Mouse (Mus musculus) heart, adult 2 months (tissue): Measurements from ENCODE around the gene Gm4846. TPM values are rescaled to one million over a fixed set of nuclear protein-coding genes. Genes with fewer than 3 reads are reported as not detected.

ENCODE experiments used
- DNase-seq, 2 experiments: peaks; one replicate each; pipeline ENCODE4 v3.0.0; 2021
- H3K27ac ChIP-seq: fragments of 200-600 bp; 2 replicates; pipeline ENCODE4 v1.8.1; 2022
- H3K27me3 ChIP-seq: fragments of 200-500 bp; 2 replicates; pipeline ENCODE4 v1.6.1; 2012; ENCODE audit warnings: mild to moderate bottlenecking, low read length, inconsistent platforms, mixed read lengths; ENCODE audit not compliant: control insufficient read depth, insufficient read depth
- H3K36me3 ChIP-seq: fragments of 200-500 bp; 2 replicates; pipeline ENCODE4 v1.6.1; 2012; ENCODE audit warnings: low read length, inconsistent platforms; ENCODE audit not compliant: control insufficient read depth, insufficient read depth
- H3K4me1 ChIP-seq: fragments of 200-500 bp; 2 replicates; pipeline ENCODE4 v1.6.1; 2011; ENCODE audit warnings: low read length; ENCODE audit not compliant: control insufficient read depth, insufficient read depth
- H3K4me3 ChIP-seq: fragments of 200-600 bp; 2 replicates; pipeline ENCODE4 v1.8.1; 2022
- H3K79me2 ChIP-seq: fragments of 200-500 bp; replicated peaks from 2 replicates; pipeline ENCODE4 v1.6.1; 2012; ENCODE audit warnings: mild to moderate bottlenecking, inconsistent platforms, low read length, moderate library complexity, mixed read lengths; ENCODE audit not compliant: control insufficient read depth, insufficient read depth
- H3K9ac ChIP-seq: fragments of 200-500 bp; 2 replicates; pipeline ENCODE4 v1.6.1; 2012; ENCODE audit warnings: low read depth, mild to moderate bottlenecking, control low read depth, inconsistent platforms, low read length, mixed read lengths
- CTCF ChIP-seq: fragments of 200-600 bp; IDR thresholded peaks from 2 replicates; pipeline ENCODE4 v1.8.1; 2022; ENCODE audit warnings: antibody characterized with exemption, mild to moderate bottlenecking, moderate library complexity
- EP300 ChIP-seq: fragments of 200-500 bp; IDR thresholded peaks from 2 replicates; pipeline ENCODE4 v1.6.1; 2011; ENCODE audit warnings: low read depth, low read length, control low read depth; ENCODE audit not compliant: insufficient read depth
- POLR2A ChIP-seq: fragments of 200-500 bp; IDR thresholded peaks from 2 replicates; pipeline ENCODE4 v1.6.1; 2011; ENCODE audit warnings: mild to moderate bottlenecking, low read depth, low read length, control low read depth; ENCODE audit not compliant: insufficient read depth
- WGBS: fragments of 180-500 bp; shearing (Covaris S2); methylation state at CpG from one replicate; pipeline ENCODE4 v1.1.7; 2018; 5-methylcytosine and 5-hydroxymethylcytosine counted together
- intact Hi-C: fragments of 180-260 bp; cut with DNase I; formaldehyde crosslinking; loops from one replicate; pipeline ENCODE4 v1.15.1; 2025
- polyA plus RNA-seq: library from polyadenylated mRNA; depleted of rRNA; stranded (reverse); fragments of >200 nt; gene quantifications from 2 replicates; pipeline ENCODE4 v1.2.3, GENCODE M21; 2012; rRNA removed
- total RNA-seq, 2 experiments: library from RNA; stranded (reverse); gene quantifications; 2 replicates each; pipeline ENCODE4 v1.2.3; 2021

The Gm4846 gene
- total and polyA plus RNA-seq, 3 experiments, result not detected

DNA sequence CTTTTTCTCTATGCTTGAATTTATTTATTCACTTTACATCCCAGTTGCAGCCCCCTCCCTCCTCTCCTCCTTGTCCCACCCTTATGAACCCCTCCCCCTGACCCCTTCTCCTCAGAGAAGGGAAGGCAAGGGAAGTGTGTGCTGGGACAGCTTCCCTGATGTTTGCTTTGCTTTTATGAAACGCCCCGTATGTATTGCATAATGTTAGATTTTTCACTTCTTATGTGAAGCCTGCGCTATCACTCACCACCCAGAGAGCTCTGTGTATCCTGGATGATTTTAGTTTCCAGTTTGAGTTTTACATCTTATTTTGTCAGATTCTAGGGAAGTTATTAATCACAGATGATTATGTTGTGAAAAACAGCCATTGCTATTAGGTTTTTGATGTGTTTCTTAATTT lies 30.2 kb downstream of the Gm4846 start:
- no peaks in the 10 kb centered on the region for H3K79me2 ChIP-seq
- intact Hi-C loops, result no loop called here
- H3K4me3 ChIP-seq, result no peak overlapping the region
- no peaks in the 10 kb centered on the region for H3K4me1 ChIP-seq
- 80% methylated on average over 3 of the region's 3 CpGs for WGBS
- no peak overlapping the region for H3K27ac ChIP-seq
- TF ChIP-seq CTCF, result no peak
- TF ChIP-seq EP300, result no peak
- no peak for TF ChIP-seq POLR2A
- H3K9ac ChIP-seq, result no peak overlapping the region
- no peaks in the 10 kb centered on the region for H3K36me3 ChIP-seq
- H3K27me3 ChIP-seq, result 0 out of 2 replicates have a peak, but pooled peaks cover 3% of the 10 kb centered on the region
- DNase-seq, result no peak

- WGBS, result 84% methylated on average over 4 of the region's 4 CpGs
- H3K27ac ChIP-seq, result no peak overlapping the region
- H3K9ac ChIP-seq, result no peak overlapping the region
- no peak for TF ChIP-seq CTCF
- TF ChIP-seq POLR2A, result no peak
- no peak for TF ChIP-seq EP300
- H3K27me3 ChIP-seq, result 0 out of 2 replicates have a peak, but pooled peaks cover 3% of the 10 kb centered on the region
- intact Hi-C loops, result no loop called here
- H3K79me2 ChIP-seq, result no peaks in the 10 kb centered on the region
- H3K4me3 ChIP-seq, result no peak overlapping the region
- H3K36me3 ChIP-seq, result no peaks in the 10 kb centered on the region
- DNase-seq, result no peak
- no peaks in the 10 kb centered on the region for H3K4me1 ChIP-seq
These were observed 34.8 kb downstream of the Gm4846 start for GRCm38 (mm10) chr1:166462544-166462943.

DNA sequence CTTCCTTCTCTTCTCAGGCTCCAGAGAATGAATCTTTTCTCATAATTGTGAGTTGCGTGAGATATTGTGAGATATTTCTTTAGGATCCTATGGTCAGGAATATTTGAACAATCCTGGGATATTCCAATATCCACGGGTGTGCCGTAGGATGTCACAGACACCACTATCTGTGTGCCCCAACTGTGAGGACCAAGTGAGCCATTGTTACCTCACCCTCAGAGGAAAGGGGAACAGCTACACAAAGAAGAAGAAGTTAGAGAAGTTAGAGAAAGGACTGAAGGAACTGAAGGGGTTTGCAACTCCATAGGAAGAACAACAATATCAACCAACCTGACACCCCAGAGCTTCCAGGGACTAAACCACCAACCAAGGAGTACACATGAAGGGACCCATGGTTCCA lies 55.4 kb downstream of the Gm4846 start:
- H3K4me3 ChIP-seq, result no peak overlapping the region
- intact Hi-C loops, result no loop called here
- no peaks in the 10 kb centered on the region for H3K4me1 ChIP-seq
- no peaks in the 10 kb centered on the region for H3K36me3 ChIP-seq
- no peak overlapping the region for H3K27ac ChIP-seq
- TF ChIP-seq POLR2A (no peak), EP300 (no peak), CTCF (no peak)
- H3K9ac ChIP-seq, result no peak overlapping the region
- no peaks in the 10 kb centered on the region for H3K79me2 ChIP-seq
- WGBS, result 84% methylated on average over 3 of the region's 3 CpGs
- no peaks in the 10 kb centered on the region for H3K27me3 ChIP-seq
- DNase-seq, result no peak

DNA sequence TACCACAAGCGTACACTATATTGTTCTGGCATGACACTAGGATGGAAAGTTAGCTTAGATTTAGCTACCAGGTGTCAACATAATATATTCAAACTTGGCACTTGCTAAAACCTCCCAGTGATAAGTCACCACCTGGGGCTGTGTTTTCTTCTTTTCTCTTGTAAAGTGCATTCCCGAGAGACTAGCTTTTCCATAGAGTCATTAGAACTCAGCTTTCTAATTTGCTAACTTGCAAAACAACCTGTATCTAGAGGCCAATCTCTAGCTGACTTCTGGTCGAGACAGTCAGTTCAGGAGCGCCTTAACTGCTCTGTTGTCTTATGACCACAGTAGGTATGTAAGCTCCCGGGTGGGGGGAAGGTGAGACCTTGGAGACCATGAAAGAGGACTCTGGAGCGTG lies 58.0 kb downstream of the Gm4846 start:
- intact Hi-C loops, result no loop called here
- TF ChIP-seq POLR2A (no peak), CTCF (no peak), EP300 (no peak)
- WGBS, result 51% methylated on average over 6 of the region's 6 CpGs
- Histone ChIP-seq H3K4me1 (no peaks in the 10 kb centered on the region), H3K4me3 (no peak overlapping the region), H3K27me3 (no peaks in the 10 kb centered on the region), H3K36me3 (no peaks in the 10 kb centered on the region), H3K27ac (no peak overlapping the region), H3K9ac (no peak overlapping the region), H3K79me2 (no peaks in the 10 kb centered on the region)
- no peak for DNase-seq

Other genes with a start within 250 kb of the Gm4846 start
- 1 to 10 TPM; 2.4 to 2.9 TPM for gene Ildr2, start 243.4 kb downstream of the Gm4846 start, total RNA-seq
- 0.25 and 1.00 TPM in 2 replicates for gene Ildr2, start 243.4 kb downstream of the Gm4846 start, polyA plus RNA-seq
- 1 to 10 TPM; 6.6 to 9.2 TPM for gene Tada1, start 118.5 kb downstream of the Gm4846 start, total RNA-seq
- 8.5 and 15.0 TPM in 2 replicates for gene Tada1, start 118.5 kb downstream of the Gm4846 start, polyA plus RNA-seq
- gene Pogk, start 87.7 kb downstream of the Gm4846 start, total RNA-seq, result 10 to 100 TPM in 1 of 2 experiments, 1 to 10 TPM in 1; 9.7 to 11.6 TPM
- 6.2 and 12.0 TPM in 2 replicates for gene Pogk, start 87.7 kb downstream of the Gm4846 start, polyA plus RNA-seq
- not detected for gene Gm4847, start 150.1 kb upstream of the Gm4846 start, total RNA-seq
- gene Gm4847, start 150.1 kb upstream of the Gm4846 start, polyA plus RNA-seq, result not detected in 2 replicates
- not detected for gene Fmo9, start 184.3 kb upstream of the Gm4846 start, total RNA-seq
- gene Fmo9, start 184.3 kb upstream of the Gm4846 start, polyA plus RNA-seq, result not detected in 2 replicates